Mouse (Mus musculus) central nervous system, embryonic 14 days (tissue): ENCODE data around the gene Macrod2. TPM values are rescaled to one million over a fixed set of nuclear protein-coding genes. Genes with fewer than 3 reads are reported as not detected.

Experiments used
- polyA plus RNA-seq: library from polyadenylated mRNA; depleted of rRNA; stranded (reverse); fragments of >200 nt; gene quantifications from 2 replicates; pipeline ENCODE4 v1.2.3, GENCODE M21; 2012; rRNA removed

Macrod2 gene
- 25.8 and 27.8 TPM in 2 replicates for polyA plus RNA-seq

GRCm38 (mm10) chr2:140395179-140395578 lies at the start of gene Macrod2:
Macrod2 (plus strand) TSS chr2:140395309.

GRCm38 (mm10) chr2:140389525-140389924 lies 5.6 kb upstream of the Macrod2 start, which contains the start of gene Sel1l2:
Sel1l2 (minus strand) TSS chr2:140389706.

DNA sequence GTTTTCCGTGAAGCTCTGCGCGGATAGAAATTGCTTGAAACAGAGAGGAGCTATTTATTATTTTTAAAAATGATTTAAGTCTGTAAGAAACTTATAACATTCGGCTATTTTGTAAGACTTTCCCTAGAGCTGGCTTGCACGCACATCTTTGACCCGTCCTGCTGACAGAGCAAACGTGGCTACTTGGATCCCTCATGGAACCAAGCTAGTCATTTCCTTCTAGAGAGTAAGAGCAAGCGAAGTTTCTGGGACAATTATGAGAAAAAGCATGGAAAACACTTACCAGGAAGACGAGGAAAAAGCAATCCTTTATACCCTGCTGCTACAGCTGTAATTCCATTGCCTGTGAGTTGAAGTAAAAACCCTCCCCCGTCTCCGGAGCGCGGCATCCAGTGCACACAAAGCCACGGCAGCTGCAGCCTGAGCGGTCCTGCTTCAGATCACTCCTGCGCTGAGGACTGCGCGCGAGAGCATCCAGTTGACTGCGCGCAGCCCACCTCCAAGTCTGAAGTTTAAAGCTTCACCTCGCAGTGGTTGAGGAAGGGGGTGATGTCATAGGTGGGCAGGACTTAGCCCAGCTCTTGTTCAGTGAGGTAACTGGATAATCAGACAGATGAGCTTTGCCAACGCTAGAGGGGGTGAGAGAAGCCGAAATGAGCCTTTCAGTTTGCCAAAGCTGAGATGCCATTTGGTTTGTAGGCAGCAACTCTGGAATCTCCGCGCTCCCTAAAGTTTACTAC lies 276.0 kb downstream of the Macrod2 start, which contains the start of gene Flrt3:
TSS of gene Flrt3 (minus strand) at position 507 of the 740 bp plus-strand sequence.

Other genes starting within 250 kb of the Macrod2 start
- not detected in 2 replicates for gene Gm17374, start 243.3 kb upstream of the Macrod2 start, polyA plus RNA-seq
- gene Esf1, start 224.7 kb upstream of the Macrod2 start, polyA plus RNA-seq: 10.6 and 11.5 TPM in 2 replicates
- gene Ndufaf5, start 224.7 kb upstream of the Macrod2 start, polyA plus RNA-seq: 29.9 and 32.5 TPM in 2 replicates
- gene Sel1l2, start 5.6 kb upstream of the Macrod2 start, polyA plus RNA-seq: not detected in 2 replicates